Mouse (Mus musculus) cerebellum, postnatal 25 days (tissue): ENCODE measurements around the gene Nod1.

Experiments used
- DNase-seq, 2 experiments: peaks; one replicate each; pipeline ENCODE4 v3.0.0; 2021; ENCODE audit warnings: mixed read lengths in 2 of 2

Gene Nod1

DNA sequence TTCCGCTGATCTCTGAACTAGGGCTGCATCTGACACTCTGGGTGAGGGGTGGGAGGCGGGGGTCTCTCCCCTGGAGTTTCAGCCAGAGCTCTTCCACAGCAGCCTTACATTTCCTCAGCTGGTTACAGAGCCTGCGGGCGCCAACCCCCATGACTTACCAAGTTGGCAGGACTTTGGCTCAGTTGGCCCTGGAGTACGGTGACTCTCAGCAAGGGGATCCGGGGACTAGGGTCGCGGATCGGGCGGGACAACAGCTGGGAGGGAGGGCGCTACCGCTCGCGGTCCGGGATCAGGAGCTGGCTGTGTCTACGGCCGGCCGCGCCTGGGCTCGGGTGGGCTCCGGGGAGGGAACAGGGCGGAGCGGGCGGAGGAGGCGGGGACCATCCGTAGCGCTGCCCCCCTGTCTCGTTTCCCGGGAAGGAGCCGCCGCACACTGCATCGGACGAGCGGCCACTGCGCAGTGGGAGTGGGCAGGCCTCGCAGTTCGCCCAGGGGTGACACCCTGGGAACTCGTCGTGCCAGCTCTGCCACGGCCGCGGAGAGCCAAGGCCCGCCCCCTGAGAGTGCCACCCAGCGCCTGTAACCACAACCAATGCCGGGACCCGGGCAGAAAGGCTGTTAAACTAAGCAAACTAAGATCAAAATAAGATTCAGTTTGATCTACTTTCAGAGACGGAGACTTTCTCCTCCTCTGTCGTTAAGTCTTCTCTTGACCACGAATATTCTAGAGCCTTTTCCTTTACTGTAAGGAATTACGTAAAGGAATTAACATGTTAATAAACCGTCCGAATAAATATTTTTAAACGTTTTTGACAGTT lies at the start of gene Nod1:
Nod1 (minus strand) TSS at position 502 of the 818 bp plus-strand sequence.
- peak; percentile 49 to 66 for DNase-seq

DNA sequence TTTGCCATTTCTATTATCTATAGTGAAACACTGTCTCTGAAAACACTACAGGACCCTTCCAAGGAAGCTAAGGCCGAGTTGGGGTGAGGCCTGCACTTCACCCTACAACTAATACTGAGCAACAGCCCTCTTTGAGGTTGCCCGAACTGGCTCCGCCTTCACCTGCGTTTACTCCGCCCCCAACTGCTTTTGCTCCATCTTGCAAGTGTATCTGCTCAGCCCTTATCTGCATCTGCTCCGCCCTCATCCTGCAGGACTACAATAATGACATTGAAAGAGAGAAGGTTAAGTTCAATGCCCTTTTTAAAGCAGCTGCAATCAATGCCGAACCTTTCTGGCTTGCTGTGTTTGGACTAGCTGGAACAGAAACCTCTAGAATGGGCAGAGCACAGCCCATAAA lies 49.4 kb upstream of the Nod1 start:
- DNase-seq: no peak

- no peak for DNase-seq
Measured at GRCm38 (mm10) chr6:55018417-55018816, 46.0 kb upstream of the Nod1 start.

- peak; percentile 53 to 73 for DNase-seq
Measured at GRCm38 (mm10) chr6:55016710-55017583, 44.5 kb upstream of the Nod1 start.

DNA sequence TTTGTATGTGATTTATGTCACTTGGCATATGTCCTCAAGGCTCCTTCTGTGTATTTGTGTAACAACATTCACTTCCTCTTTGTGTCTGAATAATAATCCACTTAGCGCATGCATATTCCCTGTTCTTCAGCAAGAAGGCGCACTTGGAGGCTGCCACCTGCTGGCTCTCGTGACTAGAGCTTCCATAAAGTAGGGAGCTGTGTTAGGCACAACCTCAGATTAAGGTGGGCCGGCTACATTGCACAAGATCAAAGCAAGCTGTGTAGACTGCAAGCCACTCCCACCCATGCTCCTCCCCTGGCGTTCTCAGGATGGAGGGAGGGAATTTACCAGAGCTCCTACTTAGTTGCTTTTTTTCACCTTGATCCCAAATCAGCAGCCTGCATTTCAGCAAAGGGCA lies 43.8 kb upstream of the Nod1 start:
- peak in 1 of 2 experiments; percentile 49 for DNase-seq

DNA sequence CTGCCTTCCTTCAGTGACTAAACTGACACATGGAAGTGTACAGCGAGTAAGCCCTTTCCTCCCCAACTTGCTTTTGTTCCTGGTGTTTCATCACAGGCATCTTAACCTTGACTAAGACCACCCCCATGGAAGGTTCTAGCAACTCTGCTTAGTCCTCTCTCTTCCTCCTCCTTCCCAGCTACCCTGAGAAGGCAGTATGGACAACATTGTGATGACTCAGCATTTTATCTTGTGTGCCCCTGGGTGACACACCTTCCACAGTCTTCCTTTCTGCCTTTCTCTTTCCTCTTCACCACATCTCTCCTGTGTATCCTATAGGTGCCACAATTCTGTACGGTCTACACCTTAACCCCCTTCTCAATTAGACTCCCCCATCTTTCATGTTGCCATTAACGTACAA lies 41.8 kb upstream of the Nod1 start:
- no peak for DNase-seq

GRCm38 (mm10) chr6:55012516-55012915 lies 40.1 kb upstream of the Nod1 start:
- no peak for DNase-seq

GRCm38 (mm10) chr6:55010330-55011091 lies 38.1 kb upstream of the Nod1 start:
- DNase-seq: no peak

GRCm38 (mm10) chr6:55009391-55010230 lies 37.2 kb upstream of the Nod1 start:
- no peak for DNase-seq

GRCm38 (mm10) chr6:55008401-55008800 lies 36.0 kb upstream of the Nod1 start:
- no peak for DNase-seq

DNA sequence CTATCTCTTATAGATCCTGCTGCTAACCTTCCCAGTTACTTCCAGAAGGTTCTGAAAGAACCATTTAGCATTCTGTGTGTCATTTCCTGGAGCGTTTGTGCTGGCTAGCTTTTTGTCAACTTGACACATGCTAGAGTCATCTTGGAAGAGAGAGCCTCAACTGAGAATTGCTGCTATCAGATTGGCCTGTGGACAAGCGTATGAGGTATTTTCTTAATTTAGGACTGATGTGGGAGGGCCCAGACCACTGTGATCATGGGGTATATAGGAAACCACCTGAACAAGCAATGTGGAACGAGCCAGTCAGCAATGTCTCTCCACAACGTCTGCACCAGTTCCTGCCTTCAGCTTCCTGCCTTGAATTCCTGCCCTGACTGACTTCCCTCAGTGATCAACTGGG lies 31.1 kb upstream of the Nod1 start:
- DNase-seq: no peak

DNA sequence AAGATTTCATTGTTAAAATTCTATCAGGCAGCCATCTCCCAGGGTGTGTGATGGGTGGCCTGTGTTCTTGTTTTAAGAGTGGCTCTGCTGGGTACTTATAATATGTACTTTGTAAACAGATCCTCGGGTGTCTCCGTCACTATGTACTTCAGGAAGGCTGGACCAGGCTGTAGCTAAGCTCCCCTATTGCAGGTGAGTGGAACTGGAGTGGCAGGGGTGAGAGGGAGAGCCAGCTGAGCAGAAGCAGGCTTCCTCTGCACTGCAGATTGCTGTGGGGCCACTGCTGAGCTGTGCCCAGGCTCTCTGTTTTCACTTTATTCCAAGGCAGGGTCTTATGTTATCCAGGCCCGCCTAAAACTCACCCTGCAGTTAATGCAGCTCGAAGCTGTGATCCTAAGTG lies 30.0 kb upstream of the Nod1 start:
- no peak for DNase-seq

DNA sequence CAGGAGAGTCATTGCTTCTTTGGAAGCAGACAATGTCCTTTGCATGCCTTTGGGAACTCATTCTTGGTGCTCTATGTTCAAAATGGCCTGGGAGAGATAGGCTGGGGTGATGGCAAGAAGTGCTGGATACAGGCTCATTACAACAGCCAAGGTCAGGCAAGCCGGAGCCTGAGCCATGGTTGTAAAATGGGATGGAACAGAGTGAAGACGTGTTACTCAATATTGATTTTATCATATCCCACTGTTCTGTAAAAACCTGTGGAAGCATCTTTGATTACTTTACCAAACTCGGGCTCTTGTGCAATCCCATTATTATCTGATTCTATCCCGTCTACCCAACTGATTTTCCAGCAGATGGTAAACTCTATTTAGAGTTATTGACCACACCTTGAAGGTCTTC lies 28.9 kb upstream of the Nod1 start:
- no peak for DNase-seq

- no peak for DNase-seq
Measured at GRCm38 (mm10) chr6:54997726-54998125, 25.3 kb upstream of the Nod1 start.

DNA sequence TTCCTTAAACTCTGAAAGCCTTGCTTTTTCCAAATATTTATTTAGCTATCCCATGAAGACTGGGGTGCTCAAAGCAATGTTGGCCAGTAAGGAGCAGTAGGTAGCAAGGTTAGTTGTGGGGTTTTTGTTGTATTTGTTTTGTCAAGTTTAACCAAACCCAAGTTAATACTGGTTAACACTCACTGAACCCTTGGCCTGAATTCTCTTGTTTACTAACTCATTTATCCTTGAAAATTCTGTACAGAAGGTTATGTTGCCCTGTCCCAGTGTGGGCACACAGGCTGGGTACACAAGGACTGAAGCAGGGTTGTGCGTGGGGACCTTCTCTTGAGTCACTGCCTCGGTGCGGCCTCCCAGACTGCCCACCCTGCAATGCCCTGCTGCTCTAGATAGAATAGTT lies 23.9 kb upstream of the Nod1 start:
- DNase-seq: no peak

- DNase-seq: peak; percentile 97 to 98
Measured at GRCm38 (mm10) chr6:54992734-54993260, 20.4 kb upstream of the Nod1 start, which contains the start of gene Ggct. TSS of gene Ggct (minus strand) at chr6:54992950.

DNA sequence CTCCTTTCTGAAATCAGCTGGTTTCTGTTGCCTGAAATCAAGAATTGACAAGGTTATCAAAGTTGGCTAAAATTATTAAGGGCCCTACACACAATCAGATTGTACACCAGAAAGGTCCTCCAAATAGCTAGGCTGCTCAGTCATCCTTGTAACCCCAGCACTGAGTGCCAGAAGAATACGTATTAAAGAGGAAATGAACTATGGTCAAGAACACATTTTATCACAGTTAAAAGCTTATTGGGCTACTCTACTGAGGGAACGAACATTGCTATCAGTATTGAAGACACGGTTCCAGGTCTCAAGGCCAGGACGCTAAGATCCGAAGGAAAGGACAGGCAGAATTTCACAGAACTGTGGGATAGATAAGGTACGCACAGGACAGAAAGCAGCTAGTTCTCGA lies 19.7 kb upstream of the Nod1 start:
- no peak for DNase-seq

- DNase-seq: no peak
Measured at GRCm38 (mm10) chr6:54991189-54991588, 18.8 kb upstream of the Nod1 start.

DNA sequence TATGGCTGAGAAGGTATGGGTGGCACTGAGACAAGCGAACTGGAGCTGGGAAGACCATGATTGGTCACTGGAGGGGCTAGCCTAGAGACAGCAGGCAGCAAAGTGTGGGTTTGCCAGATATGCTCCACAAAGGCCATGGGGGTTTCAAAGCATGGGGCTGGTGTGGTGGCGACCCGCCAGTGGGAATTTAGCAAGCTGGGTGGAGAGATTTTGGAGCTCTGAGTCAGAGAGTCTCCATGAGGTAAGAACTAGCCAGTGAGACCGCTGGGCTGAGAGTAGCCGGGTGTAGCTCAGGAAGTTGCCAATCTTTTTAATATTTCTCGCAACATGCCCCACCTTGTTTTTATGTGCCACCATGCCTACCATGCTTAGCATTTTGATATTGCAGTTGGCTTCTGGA lies 15.7 kb upstream of the Nod1 start:
- no peak for DNase-seq

GRCm38 (mm10) chr6:54984096-54984495 lies 11.7 kb upstream of the Nod1 start:
- DNase-seq: no peak

DNA sequence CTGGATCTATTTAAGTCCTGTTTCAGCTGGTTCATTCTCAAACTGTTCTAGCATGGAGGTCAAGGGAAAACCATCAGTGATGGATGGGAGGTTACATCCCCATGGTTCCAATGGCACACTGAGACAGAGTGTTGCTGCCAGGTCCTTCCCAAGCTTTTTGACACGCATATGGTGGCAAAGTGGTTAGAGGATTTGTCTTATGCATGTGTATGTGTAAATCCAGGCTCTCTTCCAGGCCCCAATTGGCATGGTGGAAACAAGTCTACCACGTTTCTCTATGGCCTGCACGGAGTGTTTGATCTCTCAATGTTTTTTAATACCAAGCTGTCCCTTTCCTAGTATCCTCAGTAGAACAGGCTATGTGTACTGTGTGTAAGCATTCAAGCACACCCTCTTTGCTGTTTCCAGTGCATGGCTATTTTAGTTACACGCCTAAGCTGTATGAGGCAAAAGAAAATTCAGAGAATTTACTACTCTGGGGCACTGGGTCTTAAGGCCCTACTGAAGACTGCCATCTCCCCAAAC lies 11.2 kb upstream of the Nod1 start:
- no peak for DNase-seq

- DNase-seq: no peak
Measured at GRCm38 (mm10) chr6:54979426-54979825, 7.0 kb upstream of the Nod1 start.
